Mouse (Mus musculus): ENCODE measurements around the gene Vgll4.

GRCm38 (mm10) chr6:114814199-114814881 is 155.5 kb downstream of the Vgll4 start:
- no peak for TF ChIP-seq CTCF (IDR thresholded peaks at IDR 0.05)
- no peak for TF ChIP-seq EP300 (IDR thresholded peaks at IDR 0.05; ENCODE audit: insufficient read depth, low read depth, low read length)
- TF ChIP-seq POLR2A (IDR thresholded peaks at IDR 0.05; ENCODE audit: insufficient read depth, low read depth, low read length) = no peak

Measured in heart, adult 2 months (tissue).